Mouse (Mus musculus): Measurements from ENCODE around the gene Sult1a1.
A peak's percentile ranks its signal among the peaks of the same experiment; 100 is the strongest.
"Not testable (repeated sequence)": the region's sequence is repeated elsewhere in the genome, so short reads cannot be mapped to it uniquely, and the experiment has no call there.

Gene Sult1a1

GRCm38 (mm10) chr7:126655695-126656094, 20.5 kb downstream of the Sult1a1 start:
- no peak for DNase-seq

GRCm38 (mm10) chr7:126653991-126654390, 22.2 kb downstream of the Sult1a1 start:
- no peak for DNase-seq

GRCm38 (mm10) chr7:126650852-126651251, 25.4 kb downstream of the Sult1a1 start:
- DNase-seq, result no peak

GRCm38 (mm10) chr7:126649231-126650051, 26.8 kb downstream of the Sult1a1 start, which contains the start of gene Sgf29:
Gene Sgf29, plus strand, starts transcription at chr7:126649309.
- DNase-seq, result peak; percentile 91

- no peak for DNase-seq
These were observed 27.7 kb downstream of the Sult1a1 start for GRCm38 (mm10) chr7:126648486-126648885.

GRCm38 (mm10) chr7:126645708-126646107, 30.5 kb downstream of the Sult1a1 start:
- DNase-seq, result peak; percentile 29

GRCm38 (mm10) chr7:126644914-126645313, 31.3 kb downstream of the Sult1a1 start:
- no peak for DNase-seq

GRCm38 (mm10) chr7:126644345-126644744, 31.9 kb downstream of the Sult1a1 start:
- no peak for DNase-seq

- not testable (repeated sequence) for DNase-seq
These were observed 33.0 kb downstream of the Sult1a1 start for GRCm38 (mm10) chr7:126643244-126643617.

GRCm38 (mm10) chr7:126642545-126643243, 33.5 kb downstream of the Sult1a1 start:
- DNase-seq, result no peak

- DNase-seq, result peak; percentile 45
These were observed 39.3 kb downstream of the Sult1a1 start for GRCm38 (mm10) chr7:126636733-126637520.

- no peak for DNase-seq
These were observed 40.9 kb downstream of the Sult1a1 start for GRCm38 (mm10) chr7:126635375-126635774.

- no peak for DNase-seq
These were observed 43.8 kb downstream of the Sult1a1 start for GRCm38 (mm10) chr7:126632478-126632877.

GRCm38 (mm10) chr7:126630824-126631518, 45.3 kb downstream of the Sult1a1 start, which contains the start of gene Nupr1:
Gene Nupr1, minus strand, starts transcription at chr7:126630861.
- no peak for DNase-seq

- no peak for DNase-seq
These were observed 46.3 kb downstream of the Sult1a1 start for GRCm38 (mm10) chr7:126629915-126630314.

GRCm38 (mm10) chr7:126628111-126628510, 48.1 kb downstream of the Sult1a1 start:
- no peak for DNase-seq

- no peak for DNase-seq
These were observed 50.2 kb downstream of the Sult1a1 start for GRCm38 (mm10) chr7:126625807-126626600.

GRCm38 (mm10) chr7:126625369-126625768, 50.9 kb downstream of the Sult1a1 start:
- peak; percentile 79 for DNase-seq

- no peak for DNase-seq
These were observed 51.5 kb downstream of the Sult1a1 start for GRCm38 (mm10) chr7:126624774-126625173.

GRCm38 (mm10) chr7:126623381-126623780, 52.9 kb downstream of the Sult1a1 start:
- DNase-seq, result no peak
